ENCODE assay signal across 28 mouse cellular contexts in the genomic region with DNA sequence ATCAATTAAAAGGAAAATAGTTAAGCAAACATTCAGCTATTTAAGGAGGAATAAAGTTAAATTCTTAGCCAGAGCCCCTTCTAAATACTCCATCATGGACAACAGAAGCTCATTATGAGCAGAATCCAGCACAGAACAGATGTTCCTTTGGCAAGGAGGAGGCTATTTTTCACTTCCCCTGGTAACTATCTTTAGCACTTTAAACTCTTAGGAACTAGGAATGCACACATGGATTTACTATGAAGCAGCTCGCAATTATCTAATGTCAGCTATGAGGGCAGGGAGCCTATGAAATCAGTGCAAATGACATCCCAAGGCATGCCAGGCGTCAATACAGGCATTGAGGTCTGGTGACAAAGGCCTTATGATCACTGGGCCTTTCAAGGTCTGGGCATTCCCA.
DNase-seq lines count a peak whose midpoint lies in the region; ATAC-seq and TF ChIP-seq lines count a peak whose summit lies in the region.
"Had no signal": no experiment of that assay in that cellular context is flagged by ENCODE, and none has a peak within 500 bp of the region (broad histone marks: within the 10 kb centered on the region; RNA-seq: fewer than 3 reads in every experiment).

No protein-coding gene starts in this region.

- H3K4me2 ChIP-seq in kidney, postnatal 0 days (ENCODE audit: low read length) = no peak overlapping the region
- no peak overlapping the region for H3K4me2 ChIP-seq in lung, postnatal 0 days (replicated peaks; ENCODE audit: low read depth, low read length)
- H3K4me2 ChIP-seq: embryonic facial prominence, embryonic 12.5 days; forebrain, embryonic 12.5 days; hindbrain, embryonic 14.5 days; liver, embryonic 12.5 days; midbrain, embryonic 13.5 days had no signal

- peaks cover 16% of the 10 kb centered on the region for H3K36me3 ChIP-seq in kidney, postnatal 0 days (ENCODE audit: insufficient read depth, low read length)
- peaks cover 2% of the 10 kb centered on the region for H3K36me3 ChIP-seq in lung, postnatal 0 days (ENCODE audit: insufficient read depth, low read length)
- H3K36me3 ChIP-seq: G1E; midbrain, embryonic 13.5 days had no signal

- TF ChIP-seq EP300 in lung, postnatal 0 days (IDR thresholded peaks at IDR 0.05) = no peak

- no peaks in the 10 kb centered on the region for H3K27me3 ChIP-seq in kidney, postnatal 0 days (ENCODE audit: insufficient read depth, low read length)
- H3K27me3 ChIP-seq in lung, postnatal 0 days (replicated peaks; ENCODE audit: insufficient read depth, low read length) = no peaks in the 10 kb centered on the region
- H3K27me3 ChIP-seq: CH12.LX; embryonic facial prominence, embryonic 12.5 days; forebrain, embryonic 12.5 days; liver, embryonic 12.5 days; megakaryocyte, embryonic 14.5 days; midbrain, embryonic 13.5 days; Patski had no signal

- H3K27ac ChIP-seq in kidney, postnatal 0 days = no peak overlapping the region
- no peak overlapping the region for H3K27ac ChIP-seq in lung, postnatal 0 days (ENCODE audit: low read length)
- H3K27ac ChIP-seq: embryonic facial prominence, embryonic 12.5 days; forebrain, embryonic 12.5 days; hindbrain, embryonic 14.5 days; layer of hippocampus, adult 2 months; limb, embryonic 10.5 days; liver, embryonic 12.5 days; midbrain, embryonic 13.5 days had no signal

- no peaks in the 10 kb centered on the region for H3K9me3 ChIP-seq in kidney, postnatal 0 days (replicated peaks; ENCODE audit: low read length)
- no peaks in the 10 kb centered on the region for H3K9me3 ChIP-seq in lung, postnatal 0 days (ENCODE audit: low read length)
- H3K9me3 ChIP-seq: embryonic facial prominence, embryonic 12.5 days; forebrain, embryonic 12.5 days; limb, embryonic 10.5 days; liver, embryonic 12.5 days; megakaryocyte, embryonic 14.5 days had no signal

- no peaks in the 10 kb centered on the region; the same call in 1 of the 2 replicates for H3K4me1 ChIP-seq in kidney, postnatal 0 days (replicated peaks; ENCODE audit: insufficient read depth, low read length)
- H3K4me1 ChIP-seq in lung, postnatal 0 days (ENCODE audit: insufficient read depth, low read depth, low read length) = no peaks in the 10 kb centered on the region; the same call in 1 of the 2 replicates
- H3K4me1 ChIP-seq: embryonic facial prominence, embryonic 12.5 days; forebrain, embryonic 12.5 days; limb, embryonic 10.5 days; megakaryocyte, embryonic 14.5 days; midbrain, embryonic 13.5 days had no signal

- ATAC-seq in kidney, postnatal 0 days (replicated peaks; ENCODE audit: low FRiP score, low read depth) = no peak
- peak; percentile 50; the same call in 1 of the 2 replicates for ATAC-seq in lung, postnatal 0 days
- ATAC-seq: inflammation-experienced regulatory T-cells, adult 6 months; liver, embryonic 12.5 days; midbrain, embryonic 13.5 days; Patski had no signal

- no peak for TF ChIP-seq CTCF in kidney, postnatal 0 days (IDR thresholded peaks at IDR 0.05; ENCODE audit: low read depth)
- no peak for TF ChIP-seq CTCF in lung, postnatal 0 days (IDR thresholded peaks at IDR 0.05)

- H3K4me3 ChIP-seq in kidney, postnatal 0 days (replicated peaks; ENCODE audit: low read depth, low read length) = no peak overlapping the region
- H3K4me3 ChIP-seq in lung, postnatal 0 days (ENCODE audit: low read depth, low read length) = no peak overlapping the region
- H3K4me3 ChIP-seq: embryonic facial prominence, embryonic 12.5 days; erythroblast, embryonic 14.5 days; forebrain, embryonic 12.5 days; layer of hippocampus, adult 2 months; limb, embryonic 10.5 days; liver, embryonic 12.5 days; megakaryocyte, embryonic 14.5 days; midbrain, embryonic 13.5 days had no signal

- intact Hi-C loops in heart, postnatal 14 days (cut with DNase I) = no loop called here

- DNase-seq in heart, adult 8-10 months (ENCODE audit: low spot score) = peak; percentile 42
- no peak for DNase-seq in heart, postnatal 14 days
- DNase-seq in kidney, postnatal 0 days (ENCODE audit: low spot score) = peak; percentile 52
- DNase-seq in kidney, postnatal 4 days = no peak
- peak; percentile 65 for DNase-seq in lung, postnatal 0 days (ENCODE audit: low spot score)
- no peak for DNase-seq in lung, postnatal 36 days
- no peak for DNase-seq in right cerebral cortex, postnatal 25 days
- DNase-seq: adrenal gland, postnatal 36 days; B cell, adult 2 months; cerebellum, adult 11-12 months; cerebellum, postnatal 14 days; kidney, adult 18-20 months; kidney, postnatal 14 days; lung, adult 2 months; thymus, postnatal 14 days had no signal

- no peak overlapping the region for H3K9ac ChIP-seq in kidney, postnatal 0 days (ENCODE audit: low read depth, low read length)
- H3K9ac ChIP-seq in lung, postnatal 0 days (replicated peaks; ENCODE audit: low read depth) = no peak overlapping the region
- H3K9ac ChIP-seq: embryonic facial prominence, embryonic 12.5 days; forebrain, embryonic 12.5 days; hindbrain, embryonic 14.5 days; liver, embryonic 12.5 days; midbrain, embryonic 13.5 days had no signal

- whole genome bisulfite sequencing in kidney, postnatal 0 days = 75% methylated on average over 2 of the region's 2 CpGs
- 83% methylated on average over 2 of the region's 2 CpGs for WGBS in lung, postnatal 0 days

Comparison
In these comparisons a context has a peak if more than half of its experiments do, and no peak if none do; other contexts are left out.
1. DNase-seq: peak in heart, adult 8-10 months (single experiment), kidney, postnatal 0 days (single experiment) and lung, postnatal 0 days (single experiment); none in heart, postnatal 14 days (0 of 2), kidney, postnatal 4 days (0 of 2), lung, postnatal 36 days (single experiment) and right cerebral cortex, postnatal 25 days (single experiment).